Mouse (Mus musculus): Measurements from ENCODE around the gene Zmiz2. TPM values are rescaled to one million over a fixed set of nuclear protein-coding genes. Genes with fewer than 3 reads are reported as not detected.
A peak's percentile ranks its signal among the peaks of the same experiment; 100 is the strongest.

Gene Zmiz2
- total and polyA plus RNA-seq, 3 experiments: 12.3 to 90.3 (median 35.5) TPM

- no peak for DNase-seq (ENCODE audit: low read depth, low spot score)
- Histone ChIP-seq H3K4me3 (ENCODE audit: control insufficient read depth in 1 of 2, insufficient read depth in 1 of 2, low read depth in 2 of 2, low read length in 2 of 2) (no peak overlapping the region), H3K9me3 (replicated peaks; ENCODE audit: insufficient read depth, low read length) (no peaks in the 10 kb centered on the region), H3K79me2 (ENCODE audit: control insufficient read depth, insufficient read depth, low read length, poor library complexity) (no peaks in the 10 kb centered on the region), H3K27ac (ENCODE audit: control insufficient read depth, low read depth, low read length) (no peak overlapping the region), H3K9ac (ENCODE audit: control insufficient read depth, low read depth, low read length, poor library complexity, severe bottlenecking) (no peak overlapping the region), H3K27me3 (ENCODE audit: control insufficient read depth in 1 of 2, insufficient read depth in 2 of 2, low read length in 2 of 2) (no peaks in the 10 kb centered on the region), H3K36me3 (ENCODE audit: control insufficient read depth in 1 of 2, insufficient read depth in 2 of 2, low read length in 2 of 2) (peaks cover 0 to 8% of the 10 kb centered on the region in 2 experiments; a peak in 2 of 4 replicates), H3K4me1 (ENCODE audit: control insufficient read depth in 1 of 2, insufficient read depth in 2 of 2, low read length in 2 of 2) (peaks cover 0 to 14% of the 10 kb centered on the region in 2 experiments; a peak in 1 of 4 replicates)
- TF ChIP-seq ZC3H11A (IDR thresholded peaks at IDR 0.05; ENCODE audit: low read depth, low read length) (no peak), MYC (IDR thresholded peaks at IDR 0.05; ENCODE audit: low read depth, low read length) (no peak), RAD21 (IDR thresholded peaks at IDR 0.05; ENCODE audit: low read depth, low read length) (no peak), ZMIZ1 (IDR thresholded peaks at IDR 0.05; ENCODE audit: low read depth, low read length) (no peak), ZKSCAN1 (IDR thresholded peaks at IDR 0.05; ENCODE audit: low read depth, low read length) (no peak), ETS1 (IDR thresholded peaks at IDR 0.05; ENCODE audit: low read depth, low read length) (no peak), CTCF (IDR thresholded peaks at IDR 0.05 in 2 of 3, conservative IDR thresholded peaks at IDR 0.05 in 1 of 3; ENCODE audit: control insufficient read depth in 1 of 3, insufficient read depth in 1 of 3, low read depth in 2 of 3, low read length in 3 of 3, poor library complexity in 1 of 3, severe bottlenecking in 1 of 3) (no peak), CHD1 (IDR thresholded peaks at IDR 0.05; ENCODE audit: low read depth, low read length) (no peak), ELF1 (IDR thresholded peaks at IDR 0.05; ENCODE audit: low read depth, low read length) (no peak), POLR2A (IDR thresholded peaks at IDR 0.05; ENCODE audit: control insufficient read depth in 1 of 2, insufficient read depth in 1 of 2, low read depth in 1 of 2, low read length in 2 of 2, poor library complexity in 1 of 2) (no peak), MAX (IDR thresholded peaks at IDR 0.05; ENCODE audit: low read length) (no peak), NELFE (IDR thresholded peaks at IDR 0.05; ENCODE audit: low read depth, low read length) (no peak), TCF12 (IDR thresholded peaks at IDR 0.05; ENCODE audit: low read depth, low read length) (no peak), SMC3 (IDR thresholded peaks at IDR 0.05; ENCODE audit: low read depth, low read length) (no peak), POLR2AphosphoS2 (IDR thresholded peaks at IDR 0.05; ENCODE audit: low read length) (no peak), CHD2 (IDR thresholded peaks at IDR 0.05; ENCODE audit: low read length) (no peak), EP300 (IDR thresholded peaks at IDR 0.05; ENCODE audit: low read depth in 1 of 2, low read length in 2 of 2) (no peak), JUND (IDR thresholded peaks at IDR 0.05; ENCODE audit: low read depth, low read length) (no peak)
These were observed 24.1 kb upstream of the Zmiz2 start for GRCm38 (mm10) chr11:6364581-6365275.

- Histone ChIP-seq H3K27ac (ENCODE audit: control insufficient read depth, low read depth, low read length) (peak overlapping the region; percentile 58), H3K79me2 (ENCODE audit: control insufficient read depth, insufficient read depth, low read length, poor library complexity) (no peaks in the 10 kb centered on the region), H3K9me3 (replicated peaks; ENCODE audit: insufficient read depth, low read length) (no peaks in the 10 kb centered on the region), H3K4me1 (ENCODE audit: control insufficient read depth in 1 of 2, insufficient read depth in 2 of 2, low read length in 2 of 2) (peaks cover 0 to 14% of the 10 kb centered on the region in 2 experiments; a peak in 1 of 4 replicates), H3K9ac (ENCODE audit: control insufficient read depth, low read depth, low read length, poor library complexity, severe bottlenecking) (peak overlapping the region; percentile 51), H3K36me3 (ENCODE audit: control insufficient read depth in 1 of 2, insufficient read depth in 2 of 2, low read length in 2 of 2) (peaks cover 0 to 8% of the 10 kb centered on the region in 2 experiments; a peak in 2 of 4 replicates), H3K27me3 (ENCODE audit: control insufficient read depth in 1 of 2, insufficient read depth in 2 of 2, low read length in 2 of 2) (no peaks in the 10 kb centered on the region), H3K4me3 (ENCODE audit: control insufficient read depth in 1 of 2, insufficient read depth in 1 of 2, low read depth in 2 of 2, low read length in 2 of 2) (peak overlapping the region; percentile 8 to 20; a peak in 2 of 4 replicates)
- DNase-seq (ENCODE audit: low read depth, low spot score): peak; percentile 96
- TF ChIP-seq ELF1 (IDR thresholded peaks at IDR 0.05; ENCODE audit: low read depth, low read length) (peak; percentile 74), ZKSCAN1 (IDR thresholded peaks at IDR 0.05; ENCODE audit: low read depth, low read length) (no peak), MYB (IDR thresholded peaks at IDR 0.05; ENCODE audit: low read depth, low read length) (no peak), MYC (IDR thresholded peaks at IDR 0.05; ENCODE audit: low read depth, low read length) (peak; percentile 68; the same call in 1 of the 2 replicates), POLR2AphosphoS5 (IDR thresholded peaks at IDR 0.05; ENCODE audit: borderline replicate concordance, low read depth, low read length) (no peak), RAD21 (IDR thresholded peaks at IDR 0.05; ENCODE audit: low read depth, low read length) (peak; percentile 58), KAT2A (conservative IDR thresholded peaks at IDR 0.05; ENCODE audit: low read depth, low read length) (no peak), USF2 (IDR thresholded peaks at IDR 0.05; ENCODE audit: borderline replicate concordance in 1 of 2, insufficient read depth in 1 of 2, low read depth in 1 of 2, low read length in 2 of 2) (no peak), MEF2A (IDR thresholded peaks at IDR 0.05; ENCODE audit: extremely low read depth, insufficient replicate concordance, low read depth, low read length, poor library complexity, severe bottlenecking) (no peak), GABPA (IDR thresholded peaks at IDR 0.05; ENCODE audit: low read depth, low read length) (no peak), GATA1 (IDR thresholded peaks at IDR 0.05; ENCODE audit: low read depth, low read length) (peak; percentile 51; the same call in 1 of the 2 replicates), MAZ (IDR thresholded peaks at IDR 0.05; ENCODE audit: low read depth, low read length) (no peak), TAL1 (IDR thresholded peaks at IDR 0.05; ENCODE audit: low read length) (no peak), RCOR1 (IDR thresholded peaks at IDR 0.05; ENCODE audit: low read depth, low read length) (no peak), USF1 (IDR thresholded peaks at IDR 0.05; ENCODE audit: low read depth, low read length) (no peak), ZMIZ1 (IDR thresholded peaks at IDR 0.05; ENCODE audit: low read depth, low read length) (no peak), MAFK (IDR thresholded peaks at IDR 0.05; ENCODE audit: borderline replicate concordance, low read depth, low read length) (no peak), POLR2AphosphoS2 (IDR thresholded peaks at IDR 0.05; ENCODE audit: low read length) (no peak), CHD2 (IDR thresholded peaks at IDR 0.05; ENCODE audit: low read length) (no peak)
These were observed 23.0 kb upstream of the Zmiz2 start for GRCm38 (mm10) chr11:6365885-6366284.

All from MEL (cell line).